ENCODE assay signal across 8 mouse cellular contexts in genomic region chr2:120154361-120154894, GRCm38 (mm10). TPM values are rescaled to one million over a fixed set of nuclear protein-coding genes. Genes with fewer than 3 reads are reported as not detected.
DNase-seq lines count a peak whose midpoint lies in the region; ATAC-seq and TF ChIP-seq lines count a peak whose summit lies in the region.

Gene Ehd4 (minus strand): TSS chr2:120154606.

- no peak for TF ChIP-seq POLR2A in bone marrow macrophage, adult 2 months (IDR thresholded peaks at IDR 0.05; ENCODE audit: borderline replicate concordance, low read depth, low read length)
- peak; percentile 60 for TF ChIP-seq POLR2A in embryonic fibroblast, embryonic 13.5 days (IDR thresholded peaks at IDR 0.05; ENCODE audit: low read depth, low read length)

- peak within 1 kb of the TSS; percentile 81 for H3K4me3 ChIP-seq in bone marrow macrophage, adult 2 months (ENCODE audit: insufficient read depth, low read length)
- H3K4me3 ChIP-seq in embryonic fibroblast, embryonic 13.5 days (ENCODE audit: insufficient read depth, low read length), result peak within 1 kb of the TSS; percentile 77
- H3K4me3 ChIP-seq in kidney, embryonic 14.5 days (ENCODE audit: low read length), result peak within 1 kb of the TSS; percentile 64
- peak within 1 kb of the TSS; percentile 80 for H3K4me3 ChIP-seq in limb, embryonic 15.5 days

- under 1% methylated on average over 53 of the region's 53 CpGs for WGBS in kidney, embryonic 14.5 days
- under 1% methylated on average over 53 of the region's 53 CpGs for WGBS in limb, embryonic 15.5 days

- H3K9ac ChIP-seq in kidney, embryonic 14.5 days (ENCODE audit: low read depth, low read length), result peak within 1 kb of the TSS; percentile 66
- peak within 1 kb of the TSS; percentile 26 for H3K9ac ChIP-seq in limb, embryonic 15.5 days

- H3K27ac ChIP-seq in bone marrow macrophage, adult 2 months (ENCODE audit: insufficient read depth, low read depth, low read length), result peak within 1 kb of the TSS; percentile 63
- H3K27ac ChIP-seq in embryonic fibroblast, embryonic 13.5 days (ENCODE audit: insufficient read depth, low read length), result no peak within 1 kb of the TSS
- H3K27ac ChIP-seq in kidney, embryonic 14.5 days (ENCODE audit: low read depth, low read length), result peak within 1 kb of the TSS; percentile 37; the same call in 1 of the 2 replicates
- H3K27ac ChIP-seq in limb, embryonic 15.5 days, result peak within 1 kb of the TSS; percentile 5

- peak; percentile 95 for ATAC-seq in kidney, embryonic 14.5 days (ENCODE audit: low FRiP score, low TSS enrichment)
- ATAC-seq in limb, embryonic 15.5 days (ENCODE audit: insufficient number of reproducible peaks, low FRiP score, low TSS enrichment, low read depth), result peak; percentile 95

- H3K4me1 ChIP-seq in bone marrow macrophage, adult 2 months (ENCODE audit: control insufficient read depth, insufficient read depth, low read length), result peaks cover 29% of the 10 kb centered on the region
- no peaks in the 10 kb centered on the region; the same call in 1 of the 2 replicates for H3K4me1 ChIP-seq in embryonic fibroblast, embryonic 13.5 days (ENCODE audit: control insufficient read depth, insufficient read depth, low read length)
- H3K4me1 ChIP-seq in kidney, embryonic 14.5 days (ENCODE audit: control insufficient read depth, insufficient read depth, low read length), result no peaks in the 10 kb centered on the region
- peaks cover 16% of the 10 kb centered on the region for H3K4me1 ChIP-seq in limb, embryonic 15.5 days

- peak; percentile 99 for DNase-seq in A20 (ENCODE audit: low read depth, low spot score)
- peak; percentile 99 for DNase-seq in heart, adult 9 months (ENCODE audit: low spot score in 2 of 2)
- peak; percentile 94 to 98 for DNase-seq in monocyte, adult 2 months (ENCODE audit: low read depth in 1 of 2, low spot score in 2 of 2)
- DNase-seq in spleen, postnatal 36 days (ENCODE audit: low spot score in 2 of 2), result peak; percentile 99

- H3K4me2 ChIP-seq in kidney, embryonic 14.5 days (replicated peaks; ENCODE audit: low read depth, low read length), result peak within 1 kb of the TSS; percentile 93
- H3K4me2 ChIP-seq in limb, embryonic 15.5 days, result peak within 1 kb of the TSS; percentile 91

- H3K27me3 ChIP-seq in kidney, embryonic 14.5 days (ENCODE audit: control insufficient read depth, insufficient read depth, low read length), result no peaks in the 10 kb centered on the region
- no peaks in the 10 kb centered on the region; the same call in 1 of the 2 replicates for H3K27me3 ChIP-seq in limb, embryonic 15.5 days

- H3K9me3 ChIP-seq in kidney, embryonic 14.5 days (ENCODE audit: control insufficient read depth, low read length), result peaks cover 2% of the 10 kb centered on the region; the same call in 1 of the 2 replicates
- H3K9me3 ChIP-seq in limb, embryonic 15.5 days, result no peaks in the 10 kb centered on the region

- H3K36me3 ChIP-seq in kidney, embryonic 14.5 days (ENCODE audit: control insufficient read depth, insufficient read depth, low read length), result no peaks in the 10 kb centered on the region
- H3K36me3 ChIP-seq in limb, embryonic 15.5 days, result no peaks in the 10 kb centered on the region

- no peak for TF ChIP-seq CTCF in bone marrow macrophage, adult 2 months (IDR thresholded peaks at IDR 0.05; ENCODE audit: low read depth, low read length)
- no peak for TF ChIP-seq CTCF in embryonic fibroblast, embryonic 13.5 days (IDR thresholded peaks at IDR 0.05; ENCODE audit: borderline replicate concordance, insufficient read depth, low read length)

RNA-seq across cellular contexts. Expression of gene Ehd4, which starts in this region (rescaled TPM):
- polyA plus RNA-seq in bone marrow macrophage, adult 2 months (2012; ENCODE audit: insufficient read depth, insufficient read length, missing spikeins), result 327 and 347 TPM in 2 replicates
- polyA plus RNA-seq in embryonic fibroblast, embryonic 13.5 days (2011; ENCODE audit: insufficient read length, low read depth, missing spikeins), result 19.5 and 22.9 TPM in 2 replicates
- 20.1 and 31.8 TPM in 2 replicates for polyA plus RNA-seq in kidney, embryonic 14.5 days (2014; fragmentation: Nextera tagmentation; extraction: Ambion mirVana)
- 60.6 and 97.0 TPM in 2 replicates for polyA plus RNA-seq in limb, embryonic 15.5 days (2015; fragmentation: Nextera tagmentation; extraction: Ambion mirVana)
